Mouse (Mus musculus) liver, postnatal 0 days (tissue): Measurements from ENCODE around the gene Rcbtb1. TPM values are rescaled to one million over a fixed set of nuclear protein-coding genes. Genes with fewer than 3 reads are reported as not detected.
A peak's percentile ranks its signal among the peaks of the same experiment; 100 is the strongest.
"Not testable (repeated sequence)": the region's sequence is repeated elsewhere in the genome, so short reads cannot be mapped to it uniquely, and the experiment has no call there.

ENCODE experiments used
- ATAC-seq: fragments of 200-750 bp; cut with Nextera tagmentation; 2 replicates; pipeline ENCODE4 v1.8.0; 2017; ENCODE audit warnings: mild to moderate bottlenecking, moderate library complexity
- DNase-seq: peaks from one replicate; pipeline ENCODE4 v3.0.0-alpha.2; 2016
- H3K27ac ChIP-seq: fragments of 300-500 bp; sonication (generic); 2 replicates; pipeline ENCODE4 v1.5.1; 2014; ENCODE audit warnings: antibody characterized with exemption, moderate library complexity, mild to moderate bottlenecking, low read depth
- H3K27me3 ChIP-seq: fragments of 300-500 bp; sonication (generic); 2 replicates; pipeline ENCODE4 v1.6.1; 2014; ENCODE audit warnings: low read length, control low read depth, mixed read lengths; ENCODE audit not compliant: insufficient read depth
- H3K36me3 ChIP-seq: fragments of 300-500 bp; sonication (generic); replicated peaks from 2 replicates; pipeline ENCODE4 v1.6.1; 2014; ENCODE audit warnings: mild to moderate bottlenecking, control low read depth, low read length, moderate library complexity, mixed read lengths; ENCODE audit not compliant: insufficient read depth
- H3K4me1 ChIP-seq: fragments of 300-500 bp; sonication (generic); 2 replicates; pipeline ENCODE4 v1.6.1; 2014; ENCODE audit warnings: antibody characterized with exemption, mild to moderate bottlenecking, control low read depth; ENCODE audit not compliant: insufficient read depth
- H3K4me2 ChIP-seq: fragments of 300-500 bp; sonication (generic); 2 replicates; pipeline ENCODE4 v1.6.1; 2014; ENCODE audit warnings: low read depth, mild to moderate bottlenecking, low read length, moderate library complexity, mixed read lengths
- H3K4me3 ChIP-seq: fragments of 300-500 bp; sonication (generic); 2 replicates; pipeline ENCODE4 v1.5.1; 2014; ENCODE audit warnings: low read depth, low read length
- H3K9ac ChIP-seq: fragments of 300-500 bp; sonication (generic); replicated peaks from 2 replicates; pipeline ENCODE4 v1.6.1; 2014; ENCODE audit warnings: mild to moderate bottlenecking, moderate library complexity
- H3K9me3 ChIP-seq: fragments of 300-500 bp; sonication (generic); 2 replicates; pipeline ENCODE4 v1.6.1; 2016; ENCODE audit warnings: mild to moderate bottlenecking, control low read depth, low read length, mixed read lengths
- CTCF ChIP-seq: sonication (generic); IDR thresholded peaks from 2 replicates; pipeline ENCODE4 v1.5.1; 2016; ENCODE audit warnings: antibody characterized with exemption, low read depth
- EP300 ChIP-seq: IDR thresholded peaks from 2 replicates; pipeline ENCODE4 v1.6.1; 2016; ENCODE audit warnings: antibody characterized with exemption, low read depth, mild to moderate bottlenecking
- WGBS: fragments of 180-500 bp; shearing (Covaris S2); extraction: QIAGEN DNeasy Blood & Tissue Kit; methylation state at CpG from one replicate; pipeline ENCODE4 v1.1.7; 2014; ENCODE audit not compliant: insufficient replicate concordance; 5-methylcytosine and 5-hydroxymethylcytosine counted together
- polyA plus RNA-seq: library from polyadenylated mRNA; unstranded; fragments of >200 nt; fragmentation: Nextera tagmentation; extraction: Ambion mirVana; gene quantifications from 2 replicates; pipeline ENCODE4 v1.2.1, GENCODE M21; 2015

Gene Rcbtb1
- polyA plus RNA-seq, 1 experiment from 2014 or later = 16.5 TPM

DNA sequence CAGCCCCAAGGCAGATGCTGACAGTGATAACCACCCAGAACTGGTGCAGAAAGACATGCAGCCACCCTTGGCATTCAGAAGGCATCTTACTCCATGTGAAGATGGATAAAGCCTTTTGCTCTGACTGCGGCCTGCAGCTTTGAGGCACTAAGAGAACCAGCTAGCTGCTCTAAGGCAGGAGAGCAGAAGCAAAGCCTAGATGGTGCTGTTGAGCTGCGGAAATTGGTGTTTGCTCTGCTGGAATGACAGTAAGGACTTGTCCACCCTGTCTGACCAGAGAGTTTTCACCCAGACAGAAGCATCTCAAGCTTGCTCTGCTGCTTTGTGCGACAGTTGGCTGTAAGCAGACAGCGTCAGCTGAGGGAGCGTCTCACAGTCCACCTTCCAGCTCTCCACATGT is 49.3 kb downstream of the Rcbtb1 start:
- not testable (repeated sequence) for H3K4me1 ChIP-seq, H3K4me2 ChIP-seq, DNase-seq, H3K9ac ChIP-seq, ATAC-seq, H3K4me3 ChIP-seq, H3K27ac ChIP-seq, H3K27me3 ChIP-seq, H3K9me3 ChIP-seq, H3K36me3 ChIP-seq
- peak; percentile 43 for TF ChIP-seq CTCF
- 66% methylated on average over 5 of the region's 5 CpGs for WGBS

DNA sequence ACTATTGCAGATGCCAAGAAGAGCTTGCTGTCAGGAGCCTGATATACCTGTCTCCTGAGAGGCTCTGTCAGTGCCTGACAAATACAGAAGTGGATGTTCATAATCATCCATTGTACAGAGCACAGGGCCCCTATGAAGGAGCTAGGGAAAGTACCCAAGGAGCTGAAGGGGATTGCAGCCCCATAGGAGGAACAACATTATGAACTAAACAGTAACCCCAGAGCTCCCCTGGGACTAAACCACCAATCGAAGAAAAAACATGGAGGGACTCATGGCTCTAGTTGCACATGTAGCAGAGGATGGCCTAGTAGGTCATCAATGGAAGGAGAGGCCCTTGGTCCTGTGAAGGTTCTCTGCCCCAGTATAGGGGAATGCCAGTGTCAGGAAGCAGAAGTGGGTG is 54.9 kb downstream of the Rcbtb1 start:
- not testable (repeated sequence) for H3K9me3 ChIP-seq, H3K9ac ChIP-seq, DNase-seq, H3K27me3 ChIP-seq, H3K36me3 ChIP-seq, H3K4me1 ChIP-seq, H3K4me3 ChIP-seq, ATAC-seq, H3K4me2 ChIP-seq, H3K27ac ChIP-seq
- 75% methylated on average over 1 of the region's 1 CpGs for WGBS

DNA sequence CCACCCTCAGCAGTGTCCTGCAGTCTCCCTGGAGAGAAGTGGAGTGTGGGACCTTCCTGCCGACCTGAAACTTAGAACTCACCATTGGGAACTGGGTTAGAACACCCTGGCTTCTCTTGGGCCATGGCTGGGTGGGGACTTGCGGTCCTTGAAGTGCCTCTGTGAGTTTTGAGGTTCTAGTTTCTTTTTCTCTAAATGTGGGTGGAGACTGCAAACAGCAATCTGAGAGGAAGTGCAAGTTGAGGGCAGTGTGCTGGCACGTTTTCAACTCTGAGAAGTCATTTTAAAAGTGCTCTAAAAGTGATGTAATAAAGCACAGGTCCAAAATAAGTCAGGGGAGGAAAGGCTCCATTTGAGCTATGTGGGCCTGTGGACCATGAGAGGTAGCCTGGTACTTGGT is 59.0 kb downstream of the Rcbtb1 start, which contains the start of gene Gm6904:
Gm6904 (minus strand) TSS at position 161 of the 400 bp plus-strand sequence.
- Histone ChIP-seq H3K9me3 (no peaks in the 10 kb centered on the region), H3K9ac (no peak within 1 kb of the TSS), H3K4me3 (no peak within 1 kb of the TSS), H3K4me1 (no peaks in the 10 kb centered on the region), H3K36me3 (no peaks in the 10 kb centered on the region), H3K4me2 (0 out of 2 replicates have a peak within 1 kb of the TSS, but pooled peaks have one; percentile 22), H3K27me3 (no peaks in the 10 kb centered on the region), H3K27ac (no peak within 1 kb of the TSS)
- TF ChIP-seq CTCF (no peak), EP300 (no peak)
- WGBS = 28% methylated on average over 3 of the region's 3 CpGs
- ATAC-seq (no peak), DNase-seq (no peak)

DNA sequence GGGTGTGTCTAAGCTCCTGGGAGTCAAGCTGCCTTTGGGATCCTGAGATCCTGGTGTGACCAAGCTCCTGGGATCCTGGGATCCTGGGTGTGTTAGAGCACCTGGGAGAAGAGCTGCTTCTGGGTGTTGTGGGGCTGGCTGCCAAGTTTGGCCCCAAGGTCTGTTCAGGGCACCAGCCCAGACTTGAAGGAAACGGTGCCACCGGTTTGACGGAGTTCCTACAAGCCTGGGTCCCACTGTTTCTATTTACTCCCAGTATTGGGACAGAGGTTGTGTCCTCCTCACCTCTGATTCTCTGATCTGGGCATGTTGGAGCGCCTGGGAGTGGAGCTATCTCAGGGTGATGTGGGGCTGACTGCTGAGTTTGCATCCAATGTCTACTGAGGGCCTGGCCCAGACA is 74.0 kb downstream of the Rcbtb1 start:
- not testable (repeated sequence) for H3K9ac ChIP-seq, H3K27ac ChIP-seq, ATAC-seq, H3K4me1 ChIP-seq, H3K9me3 ChIP-seq, H3K27me3 ChIP-seq, H3K4me2 ChIP-seq, DNase-seq, H3K4me3 ChIP-seq, H3K36me3 ChIP-seq
- 79% methylated on average over 4 of the region's 4 CpGs for whole genome bisulfite sequencing

Other genes starting within 250 kb of the Rcbtb1 start
- gene 1700129C05Rik, start 58.3 kb upstream of the Rcbtb1 start, polyA plus RNA-seq = not detected in 2 replicates
- gene Gm5142, start 22.5 kb upstream of the Rcbtb1 start, polyA plus RNA-seq = not detected in 2 replicates
- not detected in 2 replicates for gene Gm6904, start 59.0 kb downstream of the Rcbtb1 start, polyA plus RNA-seq
- gene Phf11a, start 96.3 kb downstream of the Rcbtb1 start, polyA plus RNA-seq = 0.30 and 0.56 TPM in 2 replicates
- gene Phf11b, start 140.1 kb downstream of the Rcbtb1 start, polyA plus RNA-seq = 2.1 and 2.6 TPM in 2 replicates
- gene Phf11d, start 164.3 kb downstream of the Rcbtb1 start, polyA plus RNA-seq = 2.9 and 3.5 TPM in 2 replicates
- 0.50 and 0.79 TPM in 2 replicates for gene Phf11c, start 194.2 kb downstream of the Rcbtb1 start, polyA plus RNA-seq
- 8.1 and 9.5 TPM in 2 replicates for gene Setdb2, start 239.7 kb downstream of the Rcbtb1 start, polyA plus RNA-seq
- gene Cab39l, start 239.8 kb downstream of the Rcbtb1 start, polyA plus RNA-seq = 25.0 and 25.4 TPM in 2 replicates